Mouse (Mus musculus) brain, embryonic 14.5 days (tissue): ENCODE results near the gene Pcp4.

Source experiments
- CTCF ChIP-seq: fragments of 200-500 bp; IDR thresholded peaks from 2 replicates; pipeline ENCODE4 v1.5.1; 2012; ENCODE audit warnings: inconsistent platforms, mild to moderate bottlenecking, moderate library complexity, borderline replicate concordance; ENCODE audit not compliant: insufficient read depth, insufficient read length; ENCODE audit errors: extremely low read depth
- POLR2A ChIP-seq: fragments of 200-500 bp; IDR thresholded peaks from 2 replicates; pipeline ENCODE4 v1.6.1; 2012; ENCODE audit warnings: mild to moderate bottlenecking, inconsistent platforms, borderline replicate concordance; ENCODE audit not compliant: poor library complexity, insufficient read depth, insufficient read length, severe bottlenecking; ENCODE audit errors: extremely low read depth

- no peak for TF ChIP-seq CTCF
- no peak for TF ChIP-seq POLR2A
Measured at GRCm38 (mm10) chr16:96468011-96468410, 605 bp downstream of the Pcp4 start.
